Mouse (Mus musculus) embryo, embryonic 11 days (tissue): ENCODE measurements at regions not wholly inside any gene's neighbourhood (a gene's known extent, or its start where the extent isn't known, plus 50 kb on each side); places are given as distances from the start of the nearest gene placed in this dataset.

Source experiments
- DNase-seq: peaks from one replicate; pipeline ENCODE4 v3.0.0-alpha.2; 2015

GRCm38 (mm10) chr19:55011341-55011740, 115.7 kb downstream of the Gpam start:
- no peak for DNase-seq

GRCm38 (mm10) chr19:55008463-55009146, 118.4 kb downstream of the Gpam start:
- no peak for DNase-seq

GRCm38 (mm10) chr19:54989982-54990381, 137.1 kb downstream of the Gpam start:
- DNase-seq: no peak

- no peak for DNase-seq
These were observed 142.5 kb downstream of the Gpam start for GRCm38 (mm10) chr19:54984541-54984940.

GRCm38 (mm10) chr19:54982801-54983200, 144.2 kb downstream of the Gpam start:
- DNase-seq: no peak

GRCm38 (mm10) chr19:54971440-54972211, 155.4 kb downstream of the Gpam start:
- no peak for DNase-seq

- no peak for DNase-seq
These were observed 168.7 kb downstream of the Gpam start for GRCm38 (mm10) chr19:54958328-54958727.

- no peak for DNase-seq
These were observed 171.9 kb downstream of the Gpam start for GRCm38 (mm10) chr19:54955096-54955495.

- DNase-seq: no peak
These were observed 174.5 kb downstream of the Gpam start for GRCm38 (mm10) chr19:54952546-54952945.

GRCm38 (mm10) chr19:54948359-54949127, 178.5 kb downstream of the Gpam start:
- no peak for DNase-seq

- DNase-seq: no peak
These were observed 179.5 kb downstream of the Gpam start for GRCm38 (mm10) chr19:54947583-54947982.

GRCm38 (mm10) chr19:54932579-54932978, 194.5 kb downstream of the Gpam start:
- no peak for DNase-seq

- no peak for DNase-seq
These were observed 201.2 kb downstream of the Gpam start for GRCm38 (mm10) chr19:54925888-54926287.

GRCm38 (mm10) chr19:54919597-54919996, 207.4 kb downstream of the Gpam start:
- DNase-seq: no peak

GRCm38 (mm10) chr19:54893622-54894021, 233.4 kb downstream of the Gpam start:
- DNase-seq: no peak

- no peak for DNase-seq
These were observed 260.0 kb downstream of the Gpam start for GRCm38 (mm10) chr19:54867078-54867477.

- DNase-seq: no peak
These were observed 271.8 kb downstream of the Gpam start for GRCm38 (mm10) chr19:54855190-54855589.

- no peak for DNase-seq
These were observed 288.8 kb downstream of the Gpam start for GRCm38 (mm10) chr19:54838231-54838630.

- no peak for DNase-seq
These were observed 290.6 kb downstream of the Gpam start for GRCm38 (mm10) chr19:54836451-54836850.

GRCm38 (mm10) chr19:54822161-54822560, 304.9 kb downstream of the Gpam start:
- no peak for DNase-seq

- DNase-seq: no peak
These were observed 306.5 kb downstream of the Gpam start for GRCm38 (mm10) chr19:54820587-54820986.

- DNase-seq: no peak
These were observed 325.8 kb downstream of the Gpam start for GRCm38 (mm10) chr19:54801123-54801742.

- DNase-seq: no peak
These were observed 339.9 kb downstream of the Gpam start for GRCm38 (mm10) chr19:54787171-54787570.
